Mouse (Mus musculus) Muller cell, postnatal 12 days (primary cell): ENCODE measurements around the gene Pusl1.

Experiments
- DNase-seq: peaks from one replicate; pipeline ENCODE4 v3.0.0-alpha.2; 2015; ENCODE audit errors: inconsistent ontology term

The Pusl1 gene

DNA sequence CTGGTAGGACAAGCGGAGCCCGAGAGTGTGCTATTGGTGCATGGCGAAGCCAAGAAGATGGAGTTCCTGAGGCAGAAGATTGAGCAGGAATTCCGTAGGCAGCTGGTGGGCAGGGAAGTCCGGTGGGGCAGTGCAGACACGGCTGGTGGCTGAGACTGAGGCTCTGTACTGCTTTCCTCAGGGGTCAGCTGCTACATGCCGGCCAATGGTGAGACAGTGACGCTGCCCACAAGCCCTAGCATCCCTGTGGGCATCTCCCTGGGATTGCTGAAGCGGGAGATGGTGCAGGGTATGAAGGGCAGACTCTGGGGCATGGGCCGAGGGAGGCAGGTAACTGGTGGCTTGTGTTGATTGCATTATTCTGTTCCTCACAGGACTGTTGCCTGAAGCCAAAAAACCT lies 3.9 kb downstream of the Pusl1 start:
- no peak for DNase-seq

DNA sequence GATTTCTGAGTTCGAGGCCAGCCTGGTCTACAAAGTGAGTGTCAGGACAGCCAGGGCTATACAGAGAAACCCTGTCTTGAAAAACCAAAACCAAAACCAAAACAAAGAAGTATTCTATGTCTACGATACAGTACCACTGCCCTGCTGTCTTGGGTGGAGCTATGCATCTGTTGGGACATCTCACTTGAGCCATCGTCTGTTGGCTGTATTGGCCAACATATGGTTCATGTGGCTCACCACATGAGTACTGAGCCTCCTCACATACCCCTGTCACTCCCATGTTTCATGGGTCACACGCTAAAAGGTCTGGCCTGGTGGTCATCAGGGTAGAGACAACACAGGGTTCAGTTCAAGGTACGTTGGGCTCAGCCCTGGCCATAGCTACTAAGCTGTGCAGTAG lies 5.3 kb downstream of the Pusl1 start:
- no peak for DNase-seq

DNA sequence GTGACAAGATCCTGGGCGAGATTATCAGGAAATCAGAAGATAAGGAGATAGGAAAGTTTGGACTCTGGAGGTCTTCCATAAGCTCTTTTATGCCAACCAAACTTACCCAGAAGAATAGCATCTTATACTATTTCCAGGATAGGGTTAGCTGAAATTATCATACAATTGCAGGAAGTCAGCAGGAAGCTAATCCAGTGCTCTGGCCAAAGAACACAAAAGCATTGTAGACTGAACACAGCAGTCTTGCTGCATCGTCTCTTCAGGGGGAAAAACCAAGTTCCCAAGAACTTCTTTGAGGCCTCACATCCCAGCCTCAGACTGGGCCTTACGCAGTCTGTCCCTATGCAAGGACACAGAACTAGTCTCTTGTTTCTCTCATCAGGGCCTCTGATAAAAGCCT lies 8.0 kb downstream of the Pusl1 start:
- no peak for DNase-seq

DNA sequence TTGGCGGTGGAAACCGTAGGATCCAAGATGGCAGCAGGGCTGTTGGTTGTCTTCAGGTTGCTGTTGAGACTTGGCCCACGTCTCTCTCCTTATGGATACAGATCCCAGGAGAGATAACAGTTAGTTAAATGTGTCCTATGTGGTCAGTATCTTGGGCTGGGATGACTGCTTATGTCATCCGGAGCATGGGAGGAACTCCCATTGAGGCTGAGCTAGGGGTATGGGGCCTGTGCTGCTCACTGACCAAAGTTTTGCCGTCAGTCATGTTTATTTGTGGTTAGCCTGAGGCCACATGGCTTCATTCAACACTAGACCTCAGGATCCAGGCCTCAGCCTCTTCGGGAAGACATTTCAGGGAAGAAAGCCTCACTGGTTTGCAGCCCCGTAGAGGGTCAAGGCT lies 20.2 kb downstream of the Pusl1 start:
- no peak for DNase-seq

DNA sequence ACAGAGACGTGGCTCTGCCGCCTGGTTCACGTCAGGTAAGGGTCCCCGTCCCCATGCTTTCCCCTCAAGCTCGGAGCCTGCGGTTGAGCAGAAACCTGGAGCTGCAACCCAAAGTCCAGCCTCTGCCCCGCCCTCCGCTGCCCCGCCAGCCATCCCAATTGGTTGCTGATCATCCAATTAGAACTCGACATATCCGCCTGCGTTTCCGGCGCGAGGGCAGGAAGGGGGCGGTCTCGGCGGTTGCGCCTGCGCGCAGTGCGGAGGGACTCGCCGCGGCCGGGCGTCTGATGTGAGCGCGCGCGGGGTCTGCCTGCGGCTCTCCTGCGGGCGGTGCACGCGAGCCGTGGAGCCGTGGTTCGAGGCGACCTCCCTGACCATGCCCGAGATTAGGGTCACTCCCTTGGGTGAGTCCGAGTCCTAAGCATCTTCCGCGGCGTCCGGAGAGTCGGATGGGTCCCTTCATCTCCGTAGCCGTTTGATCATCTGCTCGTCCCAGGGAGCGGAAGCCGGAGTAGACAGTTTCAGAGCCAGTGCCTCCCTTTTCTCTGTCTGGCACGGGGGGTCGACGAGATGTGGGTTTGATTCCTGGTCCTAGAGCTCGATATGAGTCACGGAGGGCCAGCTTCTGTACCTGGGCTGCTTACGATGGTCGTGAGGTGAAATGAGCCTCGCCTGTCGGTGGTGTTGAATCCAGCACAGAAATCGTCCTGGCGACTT lies 22.1 kb downstream of the Pusl1 start, which contains the start of the genes Cptp and Ints11:
TSS of gene Cptp (minus strand) at position 124 of the 717 bp plus-strand sequence.
TSS of gene Ints11 (plus strand) at position 230 of the 717 bp plus-strand sequence.
- peak; percentile 97 for DNase-seq

DNA sequence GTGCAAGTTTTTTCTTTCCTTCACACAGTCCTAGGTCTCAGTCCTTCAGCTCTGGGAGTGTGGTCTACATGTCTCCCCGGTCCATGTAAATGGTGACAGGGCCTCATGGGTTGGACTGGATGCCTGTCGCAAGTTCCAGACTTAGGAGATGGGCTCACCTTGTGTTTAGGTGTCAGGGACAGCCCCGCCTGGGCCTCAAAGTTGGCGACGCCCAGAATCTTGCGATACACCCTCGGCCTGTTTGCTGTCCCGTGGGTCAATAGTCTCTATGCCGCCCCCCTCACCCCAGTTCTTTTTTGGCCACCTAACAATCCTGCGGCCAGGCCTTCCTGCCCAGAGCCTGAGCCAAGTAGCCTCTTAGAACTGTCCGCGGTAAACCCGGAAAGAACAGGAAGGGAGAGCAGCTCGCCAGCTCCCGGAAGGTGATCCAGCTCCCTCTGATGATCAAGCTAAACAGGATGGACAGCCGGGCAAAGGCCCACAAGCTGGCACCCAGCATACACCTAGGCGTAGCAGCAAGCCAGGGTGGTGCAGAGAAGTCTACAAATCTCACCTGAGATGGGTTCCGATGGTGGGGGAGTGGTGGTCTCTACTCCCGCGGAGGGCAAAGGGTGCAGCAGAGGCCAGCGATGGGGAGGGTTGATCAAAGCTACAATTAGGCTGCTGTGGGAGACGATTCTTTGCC lies 22.8 kb downstream of the Pusl1 start:
- DNase-seq = peak; percentile 29

DNA sequence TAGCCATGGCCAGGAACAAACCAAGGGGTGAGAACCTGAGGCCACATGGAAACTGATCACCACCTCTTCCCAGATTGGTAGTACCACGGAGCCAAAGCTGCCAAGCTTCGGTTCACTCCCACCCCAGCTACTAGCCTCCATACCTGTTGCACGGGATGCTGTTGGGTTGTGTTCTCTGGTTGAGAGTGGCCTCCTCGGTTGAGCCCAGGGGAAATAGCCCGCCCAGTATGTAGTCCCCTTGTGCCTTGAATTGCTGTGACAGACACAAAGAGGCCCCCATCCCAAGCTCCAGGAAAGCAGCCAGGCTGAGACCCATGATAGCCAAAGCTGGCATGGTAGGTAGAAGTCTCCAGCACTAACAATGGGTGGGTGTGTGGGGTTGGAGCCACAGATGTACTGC lies 28.6 kb downstream of the Pusl1 start, which contains the start of gene Tas1r3:
TSS of gene Tas1r3 (minus strand) at position 362 of the 400 bp plus-strand sequence.
- DNase-seq = no peak

DNA sequence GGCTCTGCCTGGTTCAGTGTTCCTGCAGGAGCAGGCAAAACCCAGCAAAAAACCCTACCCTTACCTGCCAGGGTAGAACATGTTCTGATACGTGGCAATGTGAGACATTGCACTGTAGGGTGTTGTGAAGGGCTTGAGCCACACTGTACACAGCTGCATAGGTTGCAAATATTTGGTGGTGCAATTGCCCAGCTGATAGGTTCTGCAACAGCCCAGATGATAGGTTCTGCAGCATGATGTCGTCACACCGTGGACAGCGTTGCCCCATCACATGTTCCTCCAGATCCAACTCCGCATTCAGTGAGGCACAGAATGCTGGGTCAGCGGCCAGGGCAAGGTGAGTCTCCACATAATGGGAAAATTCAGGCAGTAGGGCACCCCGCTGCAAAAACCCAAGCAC lies 29.8 kb downstream of the Pusl1 start:
- no peak for DNase-seq

DNA sequence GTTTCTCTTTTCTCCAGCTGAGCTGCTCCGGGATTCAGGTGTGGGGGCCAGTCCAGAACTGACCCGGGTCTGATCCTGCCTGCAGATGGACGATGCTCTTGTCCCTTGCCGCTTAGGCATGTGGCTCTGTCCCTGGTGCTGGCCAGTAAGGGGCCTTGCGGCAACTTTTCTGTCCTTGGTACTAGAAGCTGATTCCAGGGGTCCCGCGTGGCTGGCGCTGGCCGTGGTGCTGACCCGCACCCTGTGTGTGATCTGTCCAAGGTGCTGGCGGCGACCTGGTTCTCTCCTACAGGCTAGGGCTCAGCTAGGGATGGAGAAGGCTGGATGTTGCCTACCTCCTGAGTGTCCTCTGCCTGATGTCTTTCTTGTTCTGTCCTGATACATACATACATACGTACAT lies 32.3 kb downstream of the Pusl1 start:
- DNase-seq = peak; percentile 78

DNA sequence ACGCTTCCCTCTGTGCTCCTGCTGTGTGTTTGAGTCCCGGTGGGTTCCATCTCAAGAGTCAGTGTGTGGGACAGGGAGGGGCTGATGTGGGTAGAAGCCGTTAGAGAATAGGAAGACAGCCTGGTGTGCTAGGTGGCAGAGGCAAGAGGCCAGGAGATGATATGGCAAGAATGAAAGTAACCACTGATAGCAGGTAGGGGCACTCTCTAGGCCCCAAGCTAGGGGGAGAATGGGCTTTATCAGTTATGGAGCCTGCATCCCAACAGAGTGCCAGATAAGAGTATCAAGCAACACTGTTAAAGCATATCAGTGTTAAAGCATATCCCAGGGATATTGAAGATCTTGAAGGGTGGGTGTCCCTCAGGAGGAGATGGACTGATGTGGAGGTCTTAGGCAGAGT lies 34.7 kb downstream of the Pusl1 start:
- no peak for DNase-seq

DNA sequence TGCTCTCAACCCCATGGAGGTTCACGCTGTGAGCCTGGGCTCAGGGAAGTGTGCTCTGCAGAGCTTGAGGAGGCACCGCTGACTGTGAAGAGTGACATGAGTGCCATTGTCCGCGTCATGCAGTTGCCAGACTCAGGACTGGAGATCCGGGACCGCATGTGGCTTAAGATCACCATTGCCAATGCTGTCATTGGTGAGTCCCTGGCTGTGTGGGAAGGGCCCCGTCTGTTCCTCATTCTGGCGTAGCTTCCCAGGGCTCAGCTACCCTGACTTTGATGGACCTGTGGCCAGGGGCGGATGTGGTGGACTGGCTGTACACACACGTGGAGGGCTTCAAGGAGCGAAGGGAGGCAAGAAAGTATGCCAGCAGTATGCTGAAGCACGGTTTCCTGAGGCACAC lies 35.5 kb downstream of the Pusl1 start:
- DNase-seq = no peak

DNA sequence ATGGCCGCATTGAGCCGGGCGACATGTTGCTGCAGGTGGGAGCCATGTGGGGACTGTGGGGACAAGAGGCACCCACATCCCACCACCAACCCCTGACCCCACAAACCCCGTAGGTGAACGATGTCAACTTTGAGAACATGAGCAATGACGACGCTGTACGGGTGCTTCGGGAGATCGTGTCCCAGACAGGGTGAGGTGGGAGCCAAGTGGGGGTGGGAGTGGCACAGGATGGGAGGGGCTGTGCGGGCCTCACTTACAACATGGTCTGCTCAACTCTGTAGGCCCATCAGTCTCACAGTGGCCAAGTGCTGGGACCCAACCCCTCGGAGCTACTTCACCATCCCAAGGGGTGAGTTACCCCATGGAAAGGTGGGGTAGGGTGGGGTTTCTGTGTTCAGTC lies 36.6 kb downstream of the Pusl1 start:
- DNase-seq = no peak

DNA sequence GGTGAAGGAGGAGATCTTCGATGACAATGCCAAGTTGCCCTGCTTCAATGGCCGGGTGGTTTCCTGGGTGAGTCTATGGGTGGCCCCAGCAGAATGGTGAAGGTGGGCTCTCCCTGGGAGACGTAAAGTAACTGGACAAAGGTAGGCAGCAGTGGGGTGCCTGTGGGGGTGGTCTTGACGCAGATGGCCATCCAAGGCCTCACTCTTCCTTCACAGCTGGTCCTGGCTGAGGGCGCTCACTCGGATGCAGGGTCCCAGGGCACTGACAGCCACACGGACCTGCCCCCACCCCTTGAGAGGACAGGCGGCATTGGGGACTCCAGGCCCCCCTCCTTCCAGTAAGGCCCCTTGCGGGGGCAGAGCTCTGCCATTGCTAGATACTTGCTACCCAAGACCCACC lies 38.2 kb downstream of the Pusl1 start:
- DNase-seq = no peak

DNA sequence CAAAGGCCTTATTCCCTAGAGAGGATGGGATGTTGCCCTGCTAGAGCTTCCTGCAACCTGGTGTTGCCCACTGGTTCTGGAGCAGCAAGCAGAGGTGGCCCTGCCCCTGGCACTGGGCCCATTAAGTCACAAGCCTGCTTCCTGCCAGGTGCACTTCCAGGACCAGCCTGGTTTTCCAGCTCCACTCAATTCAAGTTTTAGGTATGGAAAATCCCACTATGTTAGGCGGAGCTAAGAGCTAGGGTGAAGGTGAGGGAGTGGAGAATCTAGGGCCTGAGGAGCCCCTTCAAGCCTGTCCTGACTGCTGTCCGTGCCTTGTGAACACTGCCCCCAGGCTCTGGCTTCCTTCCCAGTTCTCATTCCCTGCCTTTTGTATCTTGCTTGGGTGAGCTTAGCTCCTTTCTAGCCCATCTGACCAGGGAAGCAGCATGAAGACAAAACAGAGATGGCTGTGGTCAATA lies 39.6 kb downstream of the Pusl1 start:
- DNase-seq = peak; percentile 55

DNA sequence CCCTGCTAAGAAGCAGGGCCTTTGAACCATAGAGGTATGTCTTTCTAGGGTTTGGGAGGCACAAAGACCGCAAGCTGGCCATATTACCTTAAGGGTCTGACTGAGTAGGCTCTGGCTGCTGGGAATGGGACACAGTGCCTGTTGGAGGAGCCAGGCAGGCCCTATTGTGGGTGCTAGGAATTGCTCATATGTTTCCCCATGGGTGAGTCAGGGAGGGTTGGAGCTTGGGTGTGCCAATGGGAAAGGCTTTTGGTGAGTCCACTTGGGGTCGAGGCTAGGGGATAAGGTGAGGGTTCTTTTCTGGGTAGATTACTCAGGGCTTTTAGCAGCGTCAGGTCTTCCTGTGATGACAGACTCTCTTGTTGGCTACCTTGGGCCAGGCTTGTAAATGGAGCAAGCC lies 40.2 kb downstream of the Pusl1 start:
- no peak for DNase-seq

DNA sequence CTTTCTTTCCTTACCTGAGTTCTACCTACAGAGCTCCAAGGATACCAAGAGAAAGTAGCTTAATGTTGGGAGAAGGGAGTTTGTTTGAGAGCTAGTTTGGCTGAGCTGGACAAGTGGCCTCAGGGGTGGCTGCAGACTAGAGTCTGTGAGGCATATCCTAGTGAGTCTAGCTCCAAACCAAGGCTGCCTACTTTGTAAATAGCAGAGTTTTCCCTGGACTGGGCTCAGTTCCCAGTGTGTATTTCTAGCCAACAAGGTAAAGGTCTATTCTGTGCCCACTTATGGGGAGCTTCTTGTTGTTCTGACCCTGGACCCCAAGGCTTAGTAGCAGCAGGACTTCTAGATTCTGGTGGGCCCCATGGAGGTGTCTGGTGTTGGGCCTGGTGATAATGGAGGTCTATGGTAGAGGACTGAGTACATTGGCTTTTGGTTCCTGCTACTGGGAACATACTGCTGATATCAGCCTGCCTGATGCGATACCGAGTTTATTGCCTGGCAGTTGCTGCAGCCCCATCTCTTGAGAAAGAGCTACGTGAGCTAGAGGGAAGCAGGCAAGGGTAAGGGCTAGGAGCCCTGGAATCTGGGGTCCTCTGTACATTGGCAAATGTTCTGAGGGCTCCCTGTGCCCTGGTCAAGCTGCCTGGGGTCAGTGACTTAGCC lies 41.7 kb downstream of the Pusl1 start:
- no peak for DNase-seq

DNA sequence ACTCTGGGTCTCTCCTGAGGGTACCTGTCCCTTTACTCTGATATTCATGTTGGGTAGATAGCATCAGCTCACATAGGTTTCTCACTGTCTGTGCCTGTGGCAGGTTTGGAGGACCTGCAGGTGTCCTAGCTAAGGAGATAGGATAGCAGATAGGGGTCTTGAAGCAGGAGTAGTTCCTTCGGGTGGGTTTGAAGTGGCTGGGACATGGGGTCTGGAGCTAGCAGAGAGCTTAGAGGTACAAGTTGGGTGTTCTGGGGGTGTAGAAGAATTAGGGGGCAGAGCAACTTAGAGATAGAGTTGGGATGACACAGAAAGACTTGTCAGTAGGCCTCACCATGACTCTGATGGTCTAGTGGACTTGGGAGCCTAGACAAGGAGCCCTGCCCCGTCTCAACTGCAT lies 42.2 kb downstream of the Pusl1 start:
- DNase-seq = no peak

DNA sequence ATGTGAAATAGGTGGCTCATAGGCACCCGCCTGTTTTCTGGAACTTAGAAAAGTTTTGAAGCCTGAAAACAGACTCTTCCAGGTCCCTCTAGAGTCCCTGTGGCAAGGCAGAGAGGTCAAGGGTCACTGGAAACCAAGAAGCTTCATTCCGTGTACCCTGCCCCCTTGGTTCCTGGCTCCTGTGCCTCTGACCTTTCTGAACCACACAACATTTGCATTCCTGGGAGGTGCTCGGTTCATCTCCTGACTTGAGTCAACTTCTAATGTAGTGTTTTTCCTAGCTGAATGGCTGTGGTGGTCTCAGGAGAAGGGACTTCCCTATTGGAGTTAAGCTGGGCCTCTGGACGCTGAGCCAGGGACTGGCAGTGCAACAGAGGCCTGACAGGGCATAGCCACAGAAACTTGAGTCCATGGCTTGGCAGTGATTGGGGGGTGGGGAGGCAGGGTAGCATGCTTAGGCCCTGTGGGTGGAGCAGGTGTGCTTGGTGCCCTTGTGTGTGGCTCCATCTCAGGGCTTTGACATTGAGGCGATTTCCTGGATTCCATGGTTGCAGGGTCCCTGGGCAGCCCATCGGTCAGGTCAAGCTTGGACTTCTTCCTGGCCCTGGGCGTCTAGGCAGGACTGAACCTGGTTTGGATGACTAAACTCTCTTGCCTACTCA lies 43.0 kb downstream of the Pusl1 start:
- DNase-seq = no peak

DNA sequence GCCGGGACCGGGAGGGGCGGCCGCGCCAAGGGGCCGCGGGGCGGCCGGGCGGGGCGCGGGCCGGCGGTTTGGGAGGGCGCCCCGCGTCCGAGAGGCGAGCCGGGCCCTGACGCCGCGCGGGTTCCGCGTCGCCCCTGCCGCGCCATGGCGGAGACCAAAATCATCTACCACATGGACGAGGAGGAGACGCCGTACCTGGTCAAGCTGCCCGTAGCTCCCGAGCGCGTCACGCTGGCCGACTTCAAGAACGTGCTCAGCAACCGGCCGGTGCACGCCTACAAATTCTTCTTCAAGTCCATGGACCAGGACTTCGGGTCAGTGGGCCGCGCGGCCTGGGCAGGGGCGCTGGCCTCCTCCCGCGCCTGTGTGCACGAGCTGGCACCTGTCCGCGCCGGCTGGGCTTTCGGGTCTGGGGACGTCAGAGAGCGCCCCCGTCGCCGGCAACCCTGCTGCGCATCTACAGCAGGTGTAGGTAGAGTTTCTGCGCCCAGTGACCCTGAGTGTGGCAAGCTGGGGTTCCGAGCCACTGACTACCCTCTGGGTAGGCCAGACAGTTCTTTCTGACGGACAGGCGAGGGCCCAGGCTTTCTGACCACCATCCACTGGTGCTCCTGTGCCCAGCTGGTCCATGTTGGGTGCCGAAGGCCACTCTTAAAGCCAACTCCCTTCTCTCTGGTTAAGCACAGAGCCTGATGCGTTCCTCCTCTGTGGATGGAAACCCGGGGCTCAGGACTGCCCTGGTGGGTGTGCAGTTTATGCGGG lies 43.8 kb downstream of the Pusl1 start:
- peak; percentile 57 for DNase-seq

DNA sequence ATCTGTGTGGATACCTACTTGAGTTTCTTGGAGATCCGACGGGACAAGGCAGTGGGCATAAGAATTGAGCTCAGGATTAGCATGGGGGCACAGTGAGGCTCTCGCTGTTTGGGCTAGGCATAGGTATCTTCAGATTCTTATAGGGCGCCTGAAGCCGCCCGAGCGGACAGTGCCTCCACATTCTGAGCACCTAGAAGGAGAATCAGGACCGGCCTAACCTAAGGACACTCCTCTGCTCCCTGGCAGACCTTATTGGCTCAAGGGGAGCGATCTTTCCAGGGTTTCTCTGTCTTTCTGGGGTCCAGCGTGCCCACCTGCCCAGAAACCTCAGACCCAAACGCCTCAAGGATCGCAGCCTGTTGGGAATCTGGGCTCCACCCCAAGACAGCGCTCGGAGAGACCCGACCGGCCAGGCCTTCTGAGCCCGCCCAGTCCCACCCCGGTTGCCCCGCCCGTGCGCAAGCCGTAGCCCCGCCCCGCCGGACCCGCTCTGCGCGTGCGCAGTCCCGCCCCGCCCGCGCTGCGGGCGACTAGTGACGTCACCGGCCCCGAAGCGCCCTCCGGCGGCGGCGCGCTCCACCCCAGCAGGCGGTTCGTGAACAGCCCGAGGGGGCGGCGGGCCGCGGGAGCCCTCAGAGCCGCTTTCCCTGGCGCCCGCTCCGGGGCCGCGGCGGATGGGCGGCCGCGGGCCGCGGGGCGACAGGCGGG lies 44.6 kb downstream of the Pusl1 start, which contains the start of gene Dvl1:
TSS of gene Dvl1 (plus strand) at position 532 of the 708 bp plus-strand sequence.
- DNase-seq = peak; percentile 95

DNA sequence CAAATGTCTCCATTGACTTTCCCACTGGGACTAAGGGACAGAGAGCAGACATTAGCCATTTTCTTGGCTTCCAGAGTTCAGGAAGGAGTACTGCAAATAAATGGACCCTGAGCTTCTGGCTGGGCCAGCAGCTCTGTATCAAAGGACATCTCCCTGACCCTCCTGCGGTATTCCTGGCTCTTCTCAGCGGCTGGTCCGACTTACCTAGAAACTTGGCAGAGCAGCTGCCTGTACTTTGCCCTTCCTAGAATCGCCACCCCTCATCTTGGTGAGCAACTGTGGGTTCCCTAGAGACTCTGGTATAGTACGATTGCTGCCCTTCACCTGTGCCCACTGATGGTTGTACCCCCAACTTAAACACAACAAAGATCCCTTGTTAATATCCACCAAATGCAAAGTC lies 48.4 kb downstream of the Pusl1 start:
- no peak for DNase-seq
